Mouse (Mus musculus): ENCODE data around the gene Gm20388.

DNA sequence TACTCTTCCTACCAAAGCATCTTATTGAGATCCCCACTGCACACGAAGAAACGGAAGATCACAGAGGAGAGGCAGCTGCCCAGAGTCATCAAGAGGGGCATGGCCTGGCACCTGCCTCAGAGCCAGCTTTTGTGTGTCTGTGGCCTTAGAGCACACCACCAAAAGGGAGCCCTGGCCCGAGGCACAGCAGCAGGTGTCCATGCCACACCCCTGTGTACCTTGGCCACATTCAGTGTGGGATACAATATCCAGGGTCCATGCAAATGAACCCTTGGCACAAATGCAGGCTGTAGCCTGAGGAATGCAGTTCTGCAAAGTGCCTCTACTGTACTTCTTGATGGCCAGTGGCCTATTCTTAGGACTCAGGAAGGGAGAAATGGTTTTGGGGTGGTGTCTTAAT, 3426.8 kb downstream of the Gm20388 start:
- no peak for TF ChIP-seq POLR2A (IDR thresholded peaks at IDR 0.05; ENCODE audit: insufficient read depth, low read length)
- TF ChIP-seq EP300 (IDR thresholded peaks at IDR 0.05; ENCODE audit: insufficient read depth, low read depth, low read length), result no peak

All from ES-Bruce4 (cell line).